Mouse (Mus musculus) urinary bladder, postnatal 14 days (tissue): ENCODE data around the gene Clps.
"Not testable (repeated sequence)": the region's sequence is repeated elsewhere in the genome, so short reads cannot be mapped to it uniquely, and the experiment has no call there.

ENCODE experiments used
- DNase-seq: peaks from one replicate; pipeline ENCODE4 v3.0.0; 2021; ENCODE audit warnings: low spot score

Clps gene

DNA sequence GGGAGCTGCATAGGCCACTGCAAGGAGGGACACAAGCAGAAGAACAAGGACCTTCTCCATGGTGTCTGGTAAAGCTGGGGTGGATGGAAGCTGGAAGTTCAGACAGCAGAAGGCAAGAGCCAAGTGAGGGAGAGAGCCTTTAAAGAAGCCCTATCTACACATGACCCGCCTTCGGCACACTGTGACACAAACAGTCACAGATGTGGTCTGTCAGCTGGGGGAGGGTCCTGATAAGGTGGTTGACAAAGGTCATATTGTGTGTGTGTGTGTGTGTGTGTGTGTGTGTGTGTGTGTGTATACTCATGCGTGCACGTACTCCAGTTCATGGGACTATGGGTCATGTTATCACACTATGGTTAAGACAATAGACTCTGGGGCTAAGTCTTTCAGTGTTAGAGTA is at the start of gene Clps:
TSS of gene Clps (minus strand) at position 169 of the 400 bp plus-strand sequence.
- DNase-seq: no peak

- no peak for DNase-seq
These were observed 49.0 kb upstream of the Clps start for GRCm38 (mm10) chr17:28609543-28609942.

DNA sequence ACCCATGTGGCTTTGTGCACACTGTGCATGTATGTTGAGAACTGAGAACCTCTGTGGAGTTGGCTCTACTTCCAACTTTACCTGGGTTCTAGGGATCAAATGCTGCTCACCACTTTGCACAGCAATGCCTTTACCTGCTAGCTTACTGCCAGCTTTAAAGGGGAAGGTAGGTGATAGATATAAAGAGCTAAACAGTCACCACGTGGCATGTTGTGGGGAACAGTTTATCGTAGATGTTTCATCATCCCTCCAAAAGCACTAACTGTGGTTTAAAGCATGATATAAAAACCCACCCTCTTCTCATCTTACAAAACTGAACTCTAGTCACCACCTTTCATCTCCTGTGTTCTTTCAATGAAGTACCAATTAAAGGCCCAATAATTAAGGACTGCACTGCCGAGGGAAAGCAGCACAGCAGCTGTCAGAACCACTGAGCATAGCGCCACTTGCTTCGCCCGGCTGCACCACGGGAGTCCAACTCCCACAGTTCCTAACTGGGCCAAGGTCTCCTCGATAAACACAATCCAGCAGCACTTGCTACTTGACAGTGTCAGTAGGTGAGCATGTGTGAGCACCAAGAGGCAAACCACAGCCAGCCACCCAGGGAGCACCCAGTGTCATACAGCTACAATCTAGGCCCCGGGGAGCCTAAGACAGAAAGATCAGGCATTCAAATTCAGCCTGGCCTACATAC is 41.1 kb upstream of the Clps start:
- DNase-seq: no peak

DNA sequence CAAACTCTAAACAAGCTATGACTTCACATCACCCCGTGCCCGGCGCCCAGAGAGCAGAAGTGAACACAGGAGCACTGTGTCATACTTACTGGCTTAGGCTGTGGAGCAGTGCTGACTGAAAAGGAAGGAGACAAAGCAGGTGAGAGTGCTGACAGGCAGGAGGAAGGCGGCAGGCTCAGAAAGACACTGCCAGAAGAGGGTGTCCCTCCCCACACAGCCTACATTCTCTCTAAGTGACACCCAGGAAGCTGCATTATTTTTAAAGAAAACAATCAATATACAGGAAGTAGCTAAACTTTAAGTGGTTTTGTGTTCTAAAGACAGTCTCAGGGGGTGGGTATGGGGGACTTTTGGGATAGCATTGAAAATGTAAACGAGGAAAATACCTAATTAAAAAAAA is 40.2 kb upstream of the Clps start:
- no peak for DNase-seq

DNA sequence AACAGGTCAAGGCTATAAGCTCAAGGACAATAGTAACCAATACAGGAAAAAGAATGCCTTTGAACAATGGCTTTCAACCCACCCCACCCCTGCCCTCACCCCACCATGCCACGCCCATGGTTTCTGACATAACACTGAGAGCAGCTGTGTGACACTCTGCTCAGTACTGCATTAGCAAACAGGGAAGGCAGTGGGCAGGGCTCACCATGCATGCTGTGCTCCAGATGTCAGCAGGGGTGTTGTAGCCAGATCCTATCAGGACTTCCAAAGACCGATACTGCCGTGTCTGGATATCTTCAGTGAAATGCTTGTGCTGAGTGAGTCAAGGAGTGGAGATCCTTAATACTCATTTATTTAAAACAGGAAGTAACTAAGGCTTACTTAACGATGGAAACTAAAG is 33.4 kb upstream of the Clps start:
- no peak for DNase-seq

GRCm38 (mm10) chr17:28592998-28593397 is 32.4 kb upstream of the Clps start:
- DNase-seq: peak; percentile 76

DNA sequence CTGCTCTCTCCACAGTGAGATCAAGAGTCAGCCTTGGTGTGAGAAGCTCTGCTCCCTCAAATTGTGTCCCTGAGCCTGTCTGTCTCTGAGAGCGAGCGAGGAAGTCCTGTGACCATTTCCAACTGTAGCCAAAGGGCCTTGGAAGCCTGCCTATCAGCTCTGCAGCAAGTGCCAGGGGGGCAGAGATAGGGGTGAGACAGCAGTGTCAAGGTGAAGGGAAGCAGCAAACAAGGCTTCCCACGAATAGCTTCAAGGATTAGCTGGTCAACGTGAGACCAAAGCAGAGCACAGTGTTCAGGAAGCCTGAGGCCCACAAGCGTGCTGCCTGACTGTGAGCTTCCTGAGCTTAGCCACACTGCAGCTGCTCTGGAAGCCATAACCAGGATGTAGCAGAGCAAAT is 30.9 kb upstream of the Clps start:
- DNase-seq: no peak

DNA sequence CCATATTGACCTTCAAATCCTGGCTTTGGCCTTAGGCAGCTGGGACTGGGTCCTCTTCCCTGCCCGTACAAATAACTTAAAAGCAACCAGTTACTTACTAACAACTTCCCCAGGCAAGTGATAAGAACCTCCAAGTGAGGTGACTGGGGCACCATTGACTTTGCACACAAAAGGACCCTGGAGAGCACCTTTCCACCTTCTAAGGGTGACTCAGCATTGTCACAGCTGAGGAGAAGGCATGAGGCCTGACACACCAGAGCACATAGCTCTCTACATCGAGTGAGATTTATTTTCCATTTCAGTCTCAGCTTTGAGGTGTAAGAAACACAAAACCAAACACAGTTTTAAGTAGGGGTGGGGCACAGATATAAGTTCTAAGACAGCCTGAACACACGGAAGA is 30.0 kb upstream of the Clps start:
- no peak for DNase-seq

- no peak for DNase-seq
These were observed 28.0 kb upstream of the Clps start for GRCm38 (mm10) chr17:28588591-28588990.

GRCm38 (mm10) chr17:28586509-28586908 is 25.9 kb upstream of the Clps start:
- no peak for DNase-seq

- no peak for DNase-seq
These were observed 20.5 kb upstream of the Clps start for GRCm38 (mm10) chr17:28581056-28581455.

DNA sequence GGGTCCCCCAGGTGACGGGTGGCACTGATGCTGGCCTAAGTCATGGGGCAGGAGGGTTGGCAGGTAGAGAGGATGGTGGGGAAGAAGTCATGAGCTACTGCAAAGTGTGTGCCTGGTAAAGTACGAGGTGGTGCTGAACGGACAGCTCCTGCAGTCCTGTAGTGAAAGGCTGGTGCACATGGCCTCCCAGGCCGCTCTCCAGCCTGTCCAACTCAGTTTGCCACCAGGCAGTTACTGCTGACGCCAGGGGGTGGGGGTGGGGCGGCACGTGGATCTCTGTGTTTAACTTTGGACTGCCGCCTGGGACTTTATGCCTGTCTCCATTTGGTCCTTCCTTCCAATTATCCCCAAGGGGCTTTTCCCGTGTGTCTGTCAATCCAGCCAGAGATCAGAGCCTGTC is 19.8 kb upstream of the Clps start:
- peak; percentile 74 for DNase-seq

- DNase-seq: peak; percentile 26
These were observed 14.9 kb upstream of the Clps start, which contains the start of gene Lhfpl5 for GRCm38 (mm10) chr17:28575244-28576125. Gene Lhfpl5, plus strand, starts transcription at chr17:28575641.

DNA sequence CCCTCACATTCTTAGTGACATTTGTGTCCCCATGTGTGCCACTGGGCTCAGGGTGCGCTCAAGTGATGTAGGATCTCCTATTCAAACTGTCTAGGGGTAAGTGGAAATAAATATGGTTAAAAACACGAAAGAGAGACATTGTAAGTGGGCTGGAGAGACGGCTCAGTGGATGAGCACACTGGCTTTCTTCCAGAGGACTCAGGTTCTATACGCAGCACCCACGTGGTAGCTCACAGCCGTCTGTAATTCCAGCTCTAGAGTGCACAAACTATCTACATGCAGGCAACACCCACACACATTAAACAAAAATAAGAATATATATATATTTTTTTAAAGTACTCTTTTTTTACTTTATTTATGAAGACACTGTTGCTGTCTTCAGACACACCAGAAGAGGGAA is 12.4 kb upstream of the Clps start:
- DNase-seq: no peak

- no peak for DNase-seq
These were observed 12.0 kb upstream of the Clps start for GRCm38 (mm10) chr17:28572521-28572920.

- DNase-seq: no peak
These were observed 11.3 kb upstream of the Clps start for GRCm38 (mm10) chr17:28571868-28572267.

GRCm38 (mm10) chr17:28567541-28567940 is 7.0 kb upstream of the Clps start:
- DNase-seq: no peak

- no peak for DNase-seq
These were observed 4.6 kb upstream of the Clps start for GRCm38 (mm10) chr17:28565181-28565580.

DNA sequence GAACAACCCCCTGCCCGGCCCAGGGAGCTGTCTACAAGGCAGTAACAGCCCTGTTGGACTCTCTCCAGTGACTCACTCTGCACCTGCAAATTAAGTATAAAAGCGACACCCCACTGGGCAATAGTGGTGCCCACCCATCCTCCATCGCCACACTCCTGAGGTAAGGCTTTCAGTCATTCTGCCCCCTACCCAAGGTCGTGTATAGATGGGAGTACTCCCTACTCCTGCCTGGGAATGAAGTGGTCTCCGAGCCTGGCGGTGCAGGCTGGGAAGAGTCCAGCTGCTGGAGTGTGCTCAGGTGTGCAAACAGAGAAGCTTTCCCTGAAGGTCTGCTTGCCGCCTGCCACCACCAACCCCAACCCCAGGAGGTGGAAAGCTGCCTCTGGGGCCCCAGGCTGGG is 1.0 kb upstream of the Clps start:
- no peak for DNase-seq

- no peak for DNase-seq
These were observed 2.8 kb downstream of the Clps start for GRCm38 (mm10) chr17:28557772-28558171.

GRCm38 (mm10) chr17:28556635-28557396 is 3.8 kb downstream of the Clps start:
- no peak for DNase-seq

DNA sequence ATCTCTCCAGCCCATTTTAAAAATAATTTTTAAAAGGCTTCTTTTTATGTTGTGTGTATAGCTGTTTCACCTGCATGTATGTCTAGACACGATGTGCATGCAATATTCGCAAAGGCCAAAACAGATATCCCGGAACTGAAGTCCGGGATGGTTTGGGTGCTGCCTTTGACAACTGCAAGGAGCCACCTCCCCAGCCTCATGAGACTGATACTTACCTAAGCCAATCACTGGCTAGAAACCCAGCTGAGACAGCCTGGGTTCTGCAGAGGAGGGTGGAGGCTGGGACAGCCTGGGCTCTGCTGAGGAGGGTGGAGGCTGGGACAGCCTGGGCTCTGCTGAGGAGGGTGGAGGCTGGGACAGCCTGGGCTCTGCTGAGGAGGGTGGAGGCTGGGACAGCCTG is 6.5 kb downstream of the Clps start:
- DNase-seq: not testable (repeated sequence)
